Mouse (Mus musculus): ENCODE data around the gene Cdc37l1.

DNA sequence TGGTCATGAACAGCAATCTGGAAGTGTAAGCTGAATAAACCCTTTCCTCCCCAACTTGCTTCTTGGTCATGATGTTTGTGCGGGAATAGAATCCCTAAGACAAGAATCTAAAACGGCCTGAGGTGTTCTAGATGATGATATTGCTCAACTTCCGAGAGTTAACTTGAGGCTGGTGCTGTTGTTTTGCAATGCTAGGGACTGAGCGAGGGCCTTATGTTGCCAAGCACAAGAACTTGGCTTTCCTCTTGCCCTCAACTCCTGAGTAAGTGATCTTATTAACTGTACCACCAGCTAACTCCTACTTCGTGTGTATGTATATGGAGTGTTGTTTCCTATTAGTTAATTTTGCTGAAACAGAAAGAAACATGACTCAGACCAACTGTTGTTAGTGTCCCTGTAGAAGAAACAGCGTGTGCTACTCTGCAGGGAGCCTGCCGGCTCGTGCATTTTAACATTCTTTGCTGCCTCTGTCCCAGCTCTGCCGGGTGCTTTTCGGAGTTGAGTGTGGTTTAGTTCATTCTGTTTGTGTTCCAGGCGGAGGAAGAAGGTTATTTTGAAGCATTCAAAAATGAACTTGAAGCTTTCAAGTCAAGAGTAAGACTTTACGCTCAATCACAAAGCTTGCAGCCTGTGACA lies 21.3 kb downstream of the Cdc37l1 start:
- TF ChIP-seq POLR2A (IDR thresholded peaks at IDR 0.05; ENCODE audit: control insufficient read depth, low read depth, low read length): no peak
- TF ChIP-seq CTCF (IDR thresholded peaks at IDR 0.05; ENCODE audit: control insufficient read depth, insufficient read depth, insufficient replicate concordance, low read depth, low read length): no peak
